Mouse (Mus musculus): ENCODE data around the gene Zbtb20. TPM values are rescaled to one million over a fixed set of nuclear protein-coding genes. Genes with fewer than 3 reads are reported as not detected.

Gene Zbtb20
- polyA plus RNA-seq, 1 experiment from 2014 or later: 6.6 TPM

DNA sequence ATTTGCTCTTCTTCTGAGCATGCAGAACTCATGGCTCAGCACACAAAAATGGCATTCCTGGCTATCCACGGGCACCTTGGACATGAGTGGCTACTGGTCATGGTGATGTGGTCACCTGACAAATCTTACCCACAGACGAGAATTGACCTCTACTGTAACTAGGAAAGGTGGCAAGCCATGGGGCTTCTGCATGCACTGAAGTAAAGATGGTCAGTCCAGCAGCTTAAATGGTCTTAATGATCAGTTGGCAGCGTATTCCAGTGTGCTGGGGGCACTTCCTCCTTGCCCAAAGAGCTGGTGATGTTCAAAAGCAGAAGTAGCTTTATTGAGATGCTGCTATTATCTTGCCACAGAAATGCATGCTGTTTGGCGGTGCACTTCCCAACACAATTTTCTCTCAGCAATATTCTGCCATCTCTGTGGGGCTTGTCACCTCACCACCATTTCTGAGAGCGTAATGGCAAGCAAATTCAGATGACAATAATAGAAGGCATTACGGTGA is 704.7 kb downstream of the Zbtb20 start:
- no peak for DNase-seq (ENCODE audit: low spot score)
- Histone ChIP-seq H3K4me2 (no peak overlapping the region), H3K4me3 (ENCODE audit: low read depth, low read length) (no peak overlapping the region), H3K4me1 (replicated peaks; ENCODE audit: control insufficient read depth, insufficient read depth, low read length) (peaks cover 4% of the 10 kb centered on the region; the same call in 1 of the 2 replicates), H3K36me3 (ENCODE audit: control insufficient read depth, insufficient read depth, low read length) (no peaks in the 10 kb centered on the region), H3K9me3 (ENCODE audit: control insufficient read depth, low read length) (no peaks in the 10 kb centered on the region), H3K27ac (ENCODE audit: low read depth, low read length) (no peak overlapping the region), H3K9ac (ENCODE audit: low read depth, low read length) (no peak overlapping the region), H3K27me3 (replicated peaks; ENCODE audit: control insufficient read depth, insufficient read depth, low read length) (no peaks in the 10 kb centered on the region)
- WGBS: 75% methylated on average over 6 of the region's 6 CpGs
- no peak for ATAC-seq (replicated peaks; ENCODE audit: low FRiP score)

- no peak overlapping the region for H3K27ac ChIP-seq (ENCODE audit: low read depth, low read length)
- WGBS: 83% methylated on average over 4 of the region's 4 CpGs
- H3K4me1 ChIP-seq (replicated peaks; ENCODE audit: control insufficient read depth, insufficient read depth, low read length): no peaks in the 10 kb centered on the region
These were observed 705.9 kb downstream of the Zbtb20 start for GRCm38 (mm10) chr16:43581551-43581950.

DNA sequence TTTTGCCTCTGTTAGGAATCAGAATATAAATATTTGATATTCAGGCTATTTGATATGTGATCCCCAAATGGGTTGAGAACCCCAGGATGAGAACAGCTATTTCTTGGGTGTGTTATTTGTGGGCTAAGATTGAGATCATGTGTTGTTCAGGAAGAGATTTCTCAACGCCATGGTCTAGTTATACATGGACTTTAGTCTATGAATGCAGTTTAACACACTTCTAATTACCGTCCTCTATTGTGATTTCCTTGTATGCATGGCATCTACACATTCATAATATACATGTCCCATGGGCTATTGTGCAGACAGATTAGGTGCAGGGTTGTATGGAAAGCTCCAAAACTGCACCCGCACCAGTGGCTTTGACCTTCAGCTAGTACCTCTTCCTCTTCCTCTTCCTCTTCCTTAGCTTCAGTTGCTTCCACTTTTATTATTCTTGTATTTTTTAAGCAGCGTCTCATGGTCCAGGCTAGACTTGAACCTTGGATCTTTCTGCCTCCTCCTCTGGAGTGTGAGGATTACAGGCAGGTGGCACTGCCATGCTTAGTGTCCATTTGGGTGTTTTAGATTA is 711.3 kb downstream of the Zbtb20 start:
- Histone ChIP-seq H3K36me3 (ENCODE audit: control insufficient read depth, insufficient read depth, low read length) (no peaks in the 10 kb centered on the region), H3K4me1 (replicated peaks; ENCODE audit: control insufficient read depth, insufficient read depth, low read length) (no peaks in the 10 kb centered on the region), H3K27ac (ENCODE audit: low read depth, low read length) (no peak overlapping the region), H3K4me3 (ENCODE audit: low read depth, low read length) (no peak overlapping the region), H3K4me2 (no peak overlapping the region), H3K27me3 (replicated peaks; ENCODE audit: control insufficient read depth, insufficient read depth, low read length) (no peaks in the 10 kb centered on the region), H3K9me3 (ENCODE audit: control insufficient read depth, low read length) (no peaks in the 10 kb centered on the region), H3K9ac (ENCODE audit: low read depth, low read length) (no peak overlapping the region)
- DNase-seq (ENCODE audit: low spot score): no peak
- 75% methylated on average over 4 of the region's 4 CpGs for WGBS
- no peak for ATAC-seq (replicated peaks; ENCODE audit: low FRiP score)

More at GRCm38 (mm10) chr16:43581551-43581950, 705.9 kb downstream of the Zbtb20 start:
- no peaks in the 10 kb centered on the region for H3K9me3 ChIP-seq (ENCODE audit: control insufficient read depth, low read length)
- no peak for ATAC-seq (replicated peaks; ENCODE audit: low FRiP score)
- H3K36me3 ChIP-seq (ENCODE audit: control insufficient read depth, insufficient read depth, low read length): no peaks in the 10 kb centered on the region
- no peak for DNase-seq (ENCODE audit: low spot score)
- H3K4me2 ChIP-seq: no peak overlapping the region
- no peaks in the 10 kb centered on the region for H3K27me3 ChIP-seq (replicated peaks; ENCODE audit: control insufficient read depth, insufficient read depth, low read length)
- no peak overlapping the region for H3K9ac ChIP-seq (ENCODE audit: low read depth, low read length)
- H3K4me3 ChIP-seq (ENCODE audit: low read depth, low read length): no peak overlapping the region

- ATAC-seq (replicated peaks; ENCODE audit: low FRiP score) (no peak), DNase-seq (ENCODE audit: low spot score) (no peak)
- no peaks in the 10 kb centered on the region for H3K9me3 ChIP-seq (ENCODE audit: control insufficient read depth, low read length)
- H3K27me3 ChIP-seq (replicated peaks; ENCODE audit: control insufficient read depth, insufficient read depth, low read length): no peaks in the 10 kb centered on the region
- no peak overlapping the region for H3K4me2 ChIP-seq
- H3K36me3 ChIP-seq (ENCODE audit: control insufficient read depth, insufficient read depth, low read length): no peaks in the 10 kb centered on the region
- H3K9ac ChIP-seq (ENCODE audit: low read depth, low read length): no peak overlapping the region
- 74% methylated on average over 7 of the region's 7 CpGs for WGBS
- no peak overlapping the region for H3K4me3 ChIP-seq (ENCODE audit: low read depth, low read length)
- no peak overlapping the region for H3K27ac ChIP-seq (ENCODE audit: low read depth, low read length)
- no peaks in the 10 kb centered on the region for H3K4me1 ChIP-seq (replicated peaks; ENCODE audit: control insufficient read depth, insufficient read depth, low read length)
These were observed 715.2 kb downstream of the Zbtb20 start for GRCm38 (mm10) chr16:43590704-43591493.

- H3K9me3 ChIP-seq (ENCODE audit: control insufficient read depth, low read length): no peaks in the 10 kb centered on the region
- DNase-seq (ENCODE audit: low spot score): no peak
- no peak overlapping the region for H3K9ac ChIP-seq (ENCODE audit: low read depth, low read length)
- no peak for ATAC-seq (replicated peaks; ENCODE audit: low FRiP score)
- no peaks in the 10 kb centered on the region for H3K36me3 ChIP-seq (ENCODE audit: control insufficient read depth, insufficient read depth, low read length)
- WGBS: 73% methylated on average over 5 of the region's 5 CpGs
- H3K27me3 ChIP-seq (replicated peaks; ENCODE audit: control insufficient read depth, insufficient read depth, low read length): no peaks in the 10 kb centered on the region
- H3K4me3 ChIP-seq (ENCODE audit: low read depth, low read length): no peak overlapping the region
- no peak overlapping the region for H3K27ac ChIP-seq (ENCODE audit: low read depth, low read length)
- H3K4me2 ChIP-seq: no peak overlapping the region
- H3K4me1 ChIP-seq (replicated peaks; ENCODE audit: control insufficient read depth, insufficient read depth, low read length): no peaks in the 10 kb centered on the region
These were observed 716.4 kb downstream of the Zbtb20 start for GRCm38 (mm10) chr16:43592062-43592461.

- Histone ChIP-seq H3K27me3 (replicated peaks; ENCODE audit: control insufficient read depth, insufficient read depth, low read length) (no peaks in the 10 kb centered on the region), H3K4me3 (ENCODE audit: low read depth, low read length) (no peak overlapping the region), H3K4me2 (no peak overlapping the region), H3K27ac (ENCODE audit: low read depth, low read length) (no peak overlapping the region), H3K36me3 (ENCODE audit: control insufficient read depth, insufficient read depth, low read length) (no peaks in the 10 kb centered on the region), H3K4me1 (replicated peaks; ENCODE audit: control insufficient read depth, insufficient read depth, low read length) (no peaks in the 10 kb centered on the region), H3K9ac (ENCODE audit: low read depth, low read length) (no peak overlapping the region), H3K9me3 (ENCODE audit: control insufficient read depth, low read length) (no peaks in the 10 kb centered on the region)
- WGBS: 13% methylated on average over 1 of the region's 1 CpGs
- ATAC-seq (replicated peaks; ENCODE audit: low FRiP score) (no peak), DNase-seq (ENCODE audit: low spot score) (no peak)
These were observed 717.1 kb downstream of the Zbtb20 start for GRCm38 (mm10) chr16:43592801-43593200.

DNA sequence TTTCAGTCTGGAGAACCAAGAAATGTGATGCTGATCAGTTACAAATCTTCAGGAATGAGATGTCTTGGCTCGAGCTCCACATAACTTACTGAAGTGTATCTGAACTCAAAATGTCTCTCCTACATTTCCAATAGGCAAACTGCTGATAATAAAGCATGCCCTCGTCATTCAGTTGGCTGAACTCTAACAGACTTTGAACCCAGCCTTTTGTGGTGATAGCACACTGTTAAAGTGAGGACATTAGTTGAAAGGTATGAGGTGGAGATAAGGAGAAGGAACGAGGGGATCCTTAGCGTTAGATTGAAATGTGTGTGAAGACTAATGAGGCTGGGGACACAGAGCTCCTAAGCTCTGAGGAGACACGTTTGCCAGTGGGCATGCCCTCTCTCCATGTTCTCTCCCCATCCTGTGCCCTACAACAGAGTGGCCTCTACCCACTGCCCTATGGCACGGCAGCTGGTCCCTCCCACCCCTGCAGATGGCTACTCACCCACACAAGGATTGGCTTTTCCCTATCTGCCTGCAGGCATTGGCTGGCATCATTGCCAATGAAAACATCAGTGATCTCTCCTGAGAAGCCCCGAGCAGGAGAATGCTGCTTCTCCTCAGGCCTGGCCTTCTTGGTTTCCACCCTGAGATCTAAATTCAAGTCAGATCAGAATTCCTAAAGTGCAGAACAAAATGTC is 721.8 kb downstream of the Zbtb20 start:
- Histone ChIP-seq H3K4me3 (ENCODE audit: low read depth, low read length) (no peak overlapping the region), H3K27me3 (replicated peaks; ENCODE audit: control insufficient read depth, insufficient read depth, low read length) (no peaks in the 10 kb centered on the region), H3K4me1 (replicated peaks; ENCODE audit: control insufficient read depth, insufficient read depth, low read length) (no peaks in the 10 kb centered on the region), H3K36me3 (ENCODE audit: control insufficient read depth, insufficient read depth, low read length) (no peaks in the 10 kb centered on the region), H3K27ac (ENCODE audit: low read depth, low read length) (no peak overlapping the region), H3K4me2 (no peak overlapping the region), H3K9me3 (ENCODE audit: control insufficient read depth, low read length) (no peaks in the 10 kb centered on the region), H3K9ac (ENCODE audit: low read depth, low read length) (no peak overlapping the region)
- ATAC-seq (replicated peaks; ENCODE audit: low FRiP score) (no peak), DNase-seq (ENCODE audit: low spot score) (no peak)
- 60% methylated on average over 7 of the region's 7 CpGs for WGBS

- Histone ChIP-seq H3K4me2 (no peak overlapping the region), H3K36me3 (ENCODE audit: control insufficient read depth, insufficient read depth, low read length) (no peaks in the 10 kb centered on the region), H3K4me1 (replicated peaks; ENCODE audit: control insufficient read depth, insufficient read depth, low read length) (no peaks in the 10 kb centered on the region), H3K4me3 (ENCODE audit: low read depth, low read length) (no peak overlapping the region), H3K9ac (ENCODE audit: low read depth, low read length) (no peak overlapping the region), H3K9me3 (ENCODE audit: control insufficient read depth, low read length) (no peaks in the 10 kb centered on the region), H3K27me3 (replicated peaks; ENCODE audit: control insufficient read depth, insufficient read depth, low read length) (no peaks in the 10 kb centered on the region), H3K27ac (ENCODE audit: low read depth, low read length) (no peak overlapping the region)
- ATAC-seq (replicated peaks; ENCODE audit: low FRiP score) (no peak), DNase-seq (ENCODE audit: low spot score) (no peak)
- 69% methylated on average over 2 of the region's 2 CpGs for WGBS
These were observed 724.0 kb downstream of the Zbtb20 start for GRCm38 (mm10) chr16:43599707-43600106.

Data from liver, embryonic 11.5 days (tissue).